Mouse (Mus musculus) gastrocnemius, adult 18-20 months (tissue): ENCODE results near the gene Ngb. TPM values are rescaled to one million over a fixed set of nuclear protein-coding genes. Genes with fewer than 3 reads are reported as not detected.
A peak's percentile ranks its signal among the peaks of the same experiment; 100 is the strongest.

Experiments used
- DNase-seq: peaks from one replicate; pipeline ENCODE4 v3.0.0; 2021; ENCODE audit warnings: low spot score
- total RNA-seq, 2 experiments: library from RNA; stranded (reverse); gene quantifications; 2 replicates each; pipeline ENCODE4 v1.2.3; 2021

Gene Ngb
- total RNA-seq, 2 experiments from 2014 or later: not detected

DNA sequence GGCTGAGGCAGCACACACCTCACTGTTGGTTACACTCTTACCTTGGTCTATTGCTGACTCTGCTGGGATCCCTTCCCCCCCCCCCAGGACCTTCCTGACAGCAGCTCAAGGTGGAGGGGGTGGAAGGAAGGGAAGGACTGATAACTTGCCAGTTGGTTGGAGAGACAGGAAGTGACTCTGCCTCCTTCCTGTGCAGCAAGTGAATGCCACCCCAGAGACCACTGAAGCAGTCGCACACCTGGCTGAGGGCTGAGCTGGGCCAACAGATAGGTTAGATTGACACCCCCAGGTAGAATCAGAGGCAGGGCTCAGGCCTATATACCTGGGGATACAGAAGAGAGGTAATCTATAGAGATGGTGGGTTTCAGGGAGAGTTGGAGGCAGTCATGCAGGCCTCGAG, 10.4 kb downstream of the Ngb start:
- no peak for DNase-seq

DNA sequence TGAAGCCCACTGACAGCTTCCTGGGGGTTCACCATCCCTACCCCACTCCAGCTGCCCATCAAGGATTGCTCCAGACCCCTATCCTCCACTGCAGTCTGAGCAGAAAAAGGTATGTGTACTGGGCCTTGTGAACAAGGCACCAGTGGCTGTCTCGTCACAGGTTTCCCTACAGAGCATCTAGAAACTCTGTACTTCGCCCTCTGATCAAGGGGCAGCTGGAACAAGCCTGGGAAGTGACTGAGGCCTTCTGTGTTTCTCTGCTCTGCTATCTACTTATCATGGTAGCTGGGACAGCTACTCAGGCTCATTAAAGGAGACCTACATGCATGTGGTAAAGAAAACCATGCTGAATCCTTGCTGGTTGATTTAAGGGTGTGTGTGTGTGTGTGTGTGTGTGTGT, 12.6 kb downstream of the Ngb start:
- DNase-seq: no peak

- no peak for DNase-seq
These were observed 13.1 kb downstream of the Ngb start for GRCm38 (mm10) chr12:87089255-87089654.

DNA sequence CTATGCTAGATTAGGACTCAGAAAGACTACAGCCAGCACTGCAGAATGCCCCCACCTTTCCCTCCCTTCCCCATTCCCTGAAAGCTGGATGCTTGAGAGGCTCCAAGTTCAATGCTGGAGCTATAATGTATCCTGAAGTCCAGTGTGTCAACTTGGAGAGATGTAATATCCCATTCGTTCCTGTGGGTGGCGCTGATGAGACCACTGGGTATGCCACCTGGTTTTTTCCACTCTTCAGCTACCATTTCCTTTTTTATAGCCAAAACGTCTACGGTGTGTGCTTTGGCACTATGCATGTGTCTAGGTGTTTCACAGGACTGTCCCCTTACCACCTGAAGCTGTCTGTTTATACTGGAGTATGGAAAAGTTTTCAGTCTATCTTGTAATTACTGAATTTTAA, 14.0 kb downstream of the Ngb start:
- no peak for DNase-seq

GRCm38 (mm10) chr12:87087236-87087635, 15.1 kb downstream of the Ngb start:
- no peak for DNase-seq

DNA sequence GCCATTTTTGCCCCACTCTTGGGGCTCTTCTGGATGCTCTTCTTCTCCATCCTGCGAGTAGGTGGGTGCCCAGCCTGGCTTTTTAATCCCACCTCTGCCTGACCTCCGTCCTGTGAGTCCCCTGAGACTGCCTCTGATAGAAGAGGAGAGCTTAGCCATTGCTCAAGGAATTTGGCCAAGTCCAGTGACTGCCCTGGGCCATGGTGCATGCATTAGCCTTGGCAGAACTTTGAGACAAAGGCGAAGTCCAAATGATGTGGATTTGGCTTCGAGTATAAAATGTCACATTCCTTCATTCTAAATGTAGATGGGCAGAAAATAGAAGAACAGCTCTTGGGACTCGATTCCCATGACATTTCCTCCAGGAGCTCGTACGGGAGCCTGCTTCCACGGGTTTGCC, 19.5 kb downstream of the Ngb start:
- DNase-seq: no peak

DNA sequence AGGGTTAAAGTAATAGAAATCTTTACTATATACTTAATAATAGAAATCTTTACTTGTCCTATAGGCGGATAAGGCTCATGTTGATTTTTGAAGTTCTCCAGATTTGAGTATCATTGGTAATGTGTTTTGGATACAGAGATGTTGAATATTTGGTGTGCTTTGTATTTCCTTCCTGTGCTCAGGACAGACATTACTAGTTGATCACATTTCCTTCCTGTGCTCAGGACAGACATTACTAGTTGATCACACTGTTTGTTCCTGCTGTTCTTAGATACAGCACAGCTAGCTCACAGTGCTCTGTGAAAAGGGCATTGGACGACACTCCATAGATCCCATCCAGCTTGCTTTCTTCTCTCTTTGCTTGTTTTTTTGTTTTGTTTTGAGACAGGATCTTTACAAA, 25.7 kb downstream of the Ngb start:
- DNase-seq: no peak

- no peak for DNase-seq
These were observed 31.8 kb downstream of the Ngb start for GRCm38 (mm10) chr12:87070520-87070919.

DNA sequence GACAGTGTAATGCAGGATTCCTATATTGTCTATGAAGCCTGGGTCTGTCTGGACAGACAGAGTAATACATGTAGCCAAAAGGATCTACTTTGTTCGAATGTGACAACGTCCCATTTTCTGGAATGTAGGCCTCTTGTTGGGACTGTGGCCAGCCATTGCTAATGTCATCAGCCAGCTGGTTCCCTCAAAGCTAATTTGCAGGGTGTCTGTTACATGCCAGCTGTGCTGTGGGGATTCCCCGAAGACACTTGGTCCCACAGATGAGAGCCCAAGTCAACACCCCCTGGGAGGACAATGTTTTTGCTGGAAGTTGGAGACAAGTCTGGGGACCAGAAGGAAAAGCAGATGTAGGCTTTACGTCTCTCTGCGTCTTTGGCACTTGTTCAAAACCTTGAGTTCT, 35.9 kb downstream of the Ngb start:
- DNase-seq: no peak

GRCm38 (mm10) chr12:87065446-87065845, 36.9 kb downstream of the Ngb start:
- DNase-seq: no peak

DNA sequence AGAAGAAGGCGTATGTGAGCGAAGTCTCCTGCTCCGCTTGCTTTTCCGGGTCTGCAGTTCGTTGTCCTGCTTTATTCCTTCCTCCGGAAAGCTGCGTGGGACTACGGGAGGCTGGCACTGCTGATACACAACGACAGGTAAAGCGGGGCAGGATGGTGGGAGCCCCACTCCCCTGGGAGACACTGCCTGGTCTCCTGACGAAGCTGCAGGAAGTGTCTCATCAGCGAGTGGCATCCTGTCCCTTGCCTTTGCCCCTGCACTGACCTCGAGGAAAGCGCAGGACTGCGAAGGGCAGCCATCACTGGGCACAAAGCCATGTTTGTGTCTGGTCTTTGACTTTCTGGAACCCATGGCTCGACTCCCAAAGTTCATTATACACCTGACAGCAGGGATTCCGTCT, 45.3 kb downstream of the Ngb start:
- no peak for DNase-seq

- no peak for DNase-seq
These were observed 47.5 kb downstream of the Ngb start for GRCm38 (mm10) chr12:87054873-87055272.

GRCm38 (mm10) chr12:87052661-87053321, 49.5 kb downstream of the Ngb start:
- peak; percentile 86 for DNase-seq

DNA sequence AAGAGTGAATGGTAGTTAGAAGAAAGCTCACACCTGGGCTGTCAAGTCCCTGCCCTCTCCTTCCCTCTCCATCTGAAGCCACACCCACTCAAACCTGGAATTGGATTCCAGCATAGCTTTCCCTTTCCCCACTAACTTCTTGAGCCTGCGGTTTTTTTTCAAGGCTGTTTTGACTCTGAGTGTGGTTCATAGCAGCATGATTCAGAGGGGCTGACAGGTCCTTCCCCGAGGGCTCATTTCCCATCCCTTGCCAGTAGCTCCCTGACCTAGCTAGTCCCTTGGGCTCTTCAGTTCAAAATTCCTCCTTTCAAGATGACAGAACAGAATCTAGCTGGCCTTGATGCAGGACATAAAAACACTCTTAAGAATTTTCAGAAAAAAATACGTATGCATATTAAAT, 54.8 kb downstream of the Ngb start:
- no peak for DNase-seq

Other genes with a start within 250 kb of the Ngb start
- 10 to 100 TPM; 20.3 to 24.8 TPM for gene Irf2bpl, start 217.7 kb downstream of the Ngb start, total RNA-seq
- gene Cipc, start 155.5 kb downstream of the Ngb start, total RNA-seq: 10 to 100 TPM; 30.9 to 34.6 TPM
- gene Zdhhc22, start 112.1 kb downstream of the Ngb start, total RNA-seq: not detected
- gene Tmem63c, start 81.2 kb downstream of the Ngb start, total RNA-seq: not detected
- 10 to 100 TPM; 35.6 to 42.6 TPM for gene Gstz1, start 44.6 kb upstream of the Ngb start, total RNA-seq
- 1 to 10 TPM; 4.1 to 5.3 TPM for gene Pomt2, start 45.4 kb upstream of the Ngb start, total RNA-seq
- under 1 TPM in 1 of 2 experiments, not detected in 1; 0.25 TPM for gene Samd15, start 97.2 kb upstream of the Ngb start, total RNA-seq
- gene Tmed8, start 97.9 kb upstream of the Ngb start, total RNA-seq: 1 to 10 TPM; 1.3 to 1.4 TPM
- gene Noxred1, start 136.2 kb upstream of the Ngb start, total RNA-seq: under 1 TPM; 0.55 to 0.94 TPM
- gene Vipas39, start 163.7 kb upstream of the Ngb start, total RNA-seq: 1 to 10 TPM; 6.1 to 9.1 TPM
- 100 to 1,000 TPM; 121 to 129 TPM for gene Ahsa1, start 163.9 kb upstream of the Ngb start, total RNA-seq
- not detected for gene Ism2, start 197.2 kb upstream of the Ngb start, total RNA-seq